Mouse (Mus musculus): ENCODE results near the gene Rnd2.

DNA sequence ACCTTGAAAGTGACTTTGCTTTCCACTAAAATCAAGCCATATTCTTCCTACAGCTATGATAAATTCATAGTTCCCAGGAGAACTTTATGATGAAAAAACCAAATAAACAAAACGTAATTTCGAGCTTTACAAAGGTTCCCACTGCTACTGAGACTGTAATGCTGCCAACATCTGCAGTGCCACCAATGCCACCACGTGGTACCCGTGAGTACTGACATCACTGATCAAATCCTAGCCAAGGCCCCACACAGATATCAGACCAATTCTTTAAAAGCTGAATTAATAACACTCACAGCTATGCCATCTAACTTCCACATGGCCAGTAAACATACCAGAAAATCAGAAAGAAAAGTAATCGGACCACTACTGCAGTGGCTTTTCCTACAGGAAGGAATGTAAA is 54.1 kb downstream of the Rnd2 start:
- no peak for TF ChIP-seq CTCF (IDR thresholded peaks at IDR 0.05; ENCODE audit: control insufficient read depth, insufficient read depth, insufficient read length)
- TF ChIP-seq CEBPB (IDR thresholded peaks at IDR 0.05; ENCODE audit: low read depth): no peak
- no peak for TF ChIP-seq MYOG (IDR thresholded peaks at IDR 0.05; ENCODE audit: control insufficient read depth, extremely low read depth, insufficient read length)
